Mouse (Mus musculus): ENCODE results near the gene Trmt10c.

- TF ChIP-seq CTCF (IDR thresholded peaks at IDR 0.05; ENCODE audit: insufficient read depth, low read depth, low read length), result no peak
- no peak for TF ChIP-seq POLR2A (IDR thresholded peaks at IDR 0.05; ENCODE audit: insufficient read depth, low read depth, low read length)
Observed at GRCm38 (mm10) chr16:56056944-56057590, 19.4 kb upstream of the Trmt10c start.

Measured in olfactory bulb, adult 2 months (tissue).